8 mouse cellular contexts compared by ENCODE assay signal in the genomic region with DNA sequence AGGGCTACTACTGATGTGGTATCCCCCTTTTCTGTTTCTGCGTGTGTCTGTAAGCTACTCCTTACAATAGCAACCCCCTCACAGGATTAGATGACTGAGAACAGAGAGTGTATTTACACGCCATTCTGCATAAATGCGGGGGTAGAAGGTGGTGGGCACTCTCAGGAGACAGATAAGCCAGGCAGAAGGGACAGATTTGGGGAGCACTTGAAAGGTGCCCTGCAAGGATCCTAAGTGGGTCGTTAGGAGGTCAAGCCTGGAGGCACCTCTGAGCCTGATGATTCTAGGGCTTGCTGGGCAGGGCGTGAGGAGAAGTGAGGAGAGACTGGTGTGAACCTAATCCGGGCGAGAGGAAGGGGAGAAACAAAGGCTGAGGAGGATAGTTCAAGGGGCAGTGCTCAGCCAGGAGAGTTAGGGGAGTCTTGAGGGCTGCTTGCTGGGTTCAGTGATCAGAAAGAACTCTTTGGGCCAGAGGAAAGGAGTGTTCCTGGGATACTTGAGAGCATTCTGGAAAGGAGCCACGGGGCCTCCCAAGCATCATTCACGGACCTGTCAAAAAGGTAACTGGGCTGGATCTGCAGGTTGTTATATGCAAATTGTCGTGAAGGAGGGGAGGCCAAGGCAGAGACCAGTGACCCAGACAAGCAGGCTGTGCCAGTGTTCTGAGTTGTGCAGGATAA. TPM values are rescaled to one million over a fixed set of nuclear protein-coding genes. Genes with fewer than 3 reads are reported as not detected.
A peak's percentile ranks its signal among the peaks of the same experiment; 100 is the strongest.
DNase-seq lines count a peak whose midpoint lies in the region; ATAC-seq and TF ChIP-seq lines count a peak whose summit lies in the region.

No protein-coding gene starts in this region.

- H3K9ac ChIP-seq in heart, embryonic 14.5 days (ENCODE audit: low read length), result peak overlapping the region; percentile 85
- H3K9ac ChIP-seq in hindbrain, embryonic 16.5 days (ENCODE audit: low read depth, low read length), result peak overlapping the region; percentile 56

- H3K27me3 ChIP-seq in heart, embryonic 14.5 days (ENCODE audit: control insufficient read depth, insufficient read depth, low read length), result no peaks in the 10 kb centered on the region
- H3K27me3 ChIP-seq in hindbrain, embryonic 16.5 days (replicated peaks; ENCODE audit: control insufficient read depth, insufficient read depth, low read length), result no peaks in the 10 kb centered on the region

- no peak overlapping the region for H3K27ac ChIP-seq in heart, embryonic 14.5 days (replicated peaks in 1 of 2; ENCODE audit: control insufficient read depth in 1 of 2, insufficient read depth in 1 of 2, low read depth in 2 of 2, low read length in 2 of 2)
- no peak overlapping the region for H3K27ac ChIP-seq in cortical plate, adult 2 months (ENCODE audit: insufficient read depth, low read length)
- 0 out of 2 replicates have a peak overlapping the region, but pooled peaks have one; percentile 37 for H3K27ac ChIP-seq in hindbrain, embryonic 16.5 days (ENCODE audit: low read depth, low read length)

- H3K9me3 ChIP-seq in heart, embryonic 14.5 days (ENCODE audit: control insufficient read depth, low read length), result no peaks in the 10 kb centered on the region
- H3K9me3 ChIP-seq in hindbrain, embryonic 16.5 days (ENCODE audit: control insufficient read depth, low read length), result peaks cover 6% of the 10 kb centered on the region

- H3K36me3 ChIP-seq in heart, embryonic 14.5 days (ENCODE audit: control insufficient read depth, insufficient read depth, low read length), result peaks cover 32% of the 10 kb centered on the region
- H3K36me3 ChIP-seq in hindbrain, embryonic 16.5 days (ENCODE audit: control insufficient read depth, insufficient read depth, low read length), result peaks cover 27% of the 10 kb centered on the region

- peaks cover 8 to 9% of the 10 kb centered on the region in 2 experiments for H3K4me1 ChIP-seq in heart, embryonic 14.5 days (ENCODE audit: control insufficient read depth in 2 of 2, insufficient read depth in 2 of 2, low read length in 2 of 2)
- H3K4me1 ChIP-seq in cortical plate, adult 2 months (ENCODE audit: control insufficient read depth, insufficient read depth, low read length), result 0 out of 2 replicates have a peak, but pooled peaks cover 2% of the 10 kb centered on the region
- peaks cover 7% of the 10 kb centered on the region for H3K4me1 ChIP-seq in hindbrain, embryonic 16.5 days (ENCODE audit: control insufficient read depth, insufficient read depth, low read depth, low read length)

- no peak for ATAC-seq in heart, embryonic 14.5 days (ENCODE audit: insufficient number of reproducible peaks, insufficient read depth, low FRiP score, low read depth)
- ATAC-seq in hindbrain, embryonic 16.5 days, result peak; percentile 22

- peak overlapping the region; percentile 66 to 78 for H3K4me3 ChIP-seq in heart, embryonic 14.5 days (ENCODE audit: control insufficient read depth in 1 of 2, insufficient read depth in 1 of 2, low read depth in 1 of 2, low read length in 2 of 2)
- H3K4me3 ChIP-seq in cortical plate, adult 2 months (ENCODE audit: insufficient read depth, low read length), result peak overlapping the region; percentile 44
- peak overlapping the region; percentile 47 for H3K4me3 ChIP-seq in hindbrain, embryonic 16.5 days (ENCODE audit: low read length)

- no peak for TF ChIP-seq CTCF in cortical plate, adult 2 months (IDR thresholded peaks at IDR 0.05; ENCODE audit: extremely low read depth, insufficient read depth, low read length)

- no peak for DNase-seq in heart, adult 9 months (ENCODE audit: low spot score in 2 of 2)
- peak; percentile 63 to 76 for DNase-seq in lung, adult 18-20 months
- peak; percentile 25 for DNase-seq in ovary, postnatal 36 days (ENCODE audit: low spot score)
- DNase-seq in gastrocnemius, postnatal 25 days, result no peak
- DNase-seq in layer of hippocampus, postnatal 14 days (ENCODE audit: low spot score in 2 of 2), result no peak

- peak overlapping the region; percentile 73 for H3K4me2 ChIP-seq in heart, embryonic 14.5 days (ENCODE audit: low read length)
- peak overlapping the region; percentile 85 for H3K4me2 ChIP-seq in hindbrain, embryonic 16.5 days (ENCODE audit: low read length)

- WGBS in heart, embryonic 14.5 days, result 18% methylated on average over 10 of the region's 10 CpGs
- WGBS in hindbrain, embryonic 16.5 days, result 15% methylated on average over 10 of the region's 10 CpGs

- TF ChIP-seq POLR2A in cortical plate, adult 2 months (IDR thresholded peaks at IDR 0.05; ENCODE audit: extremely low read depth, insufficient read depth, low read length), result no peak

RNA-seq across cellular contexts. Expression of gene Ctu1, which starts 0.9 kb away (rescaled TPM):
- 3.4 and 4.9 TPM in 2 replicates for polyA plus RNA-seq in heart, embryonic 14.5 days (2014; fragmentation: Nextera tagmentation; extraction: Ambion mirVana)
- 8.1 and 8.6 TPM in 2 replicates for polyA plus RNA-seq in cortical plate, adult 2 months (2012; rRNA removed)
- 20.6 and 23.0 TPM in 2 replicates for polyA plus RNA-seq in hindbrain, embryonic 16.5 days (2015; fragmentation: Nextera tagmentation; extraction: Ambion mirVana)
- 1 to 10 TPM; 2.1 to 2.3 TPM for total RNA-seq in gastrocnemius, postnatal 25 days (2021)
- 10 to 100 TPM in 1 of 2 experiments, 1 to 10 TPM in 1; 9.9 to 12.6 TPM for total RNA-seq in layer of hippocampus, postnatal 14 days (2021)

RNA-seq across cellular contexts. Expression of gene Siglece, which starts 12.8 kb away (rescaled TPM):
- polyA plus RNA-seq in heart, embryonic 14.5 days (2014; fragmentation: Nextera tagmentation; extraction: Ambion mirVana), result 0.31 and 0.49 TPM in 2 replicates
- polyA plus RNA-seq in cortical plate, adult 2 months (2012; rRNA removed), result 1.1 and 1.6 TPM in 2 replicates
- polyA plus RNA-seq in hindbrain, embryonic 16.5 days (2015; fragmentation: Nextera tagmentation; extraction: Ambion mirVana), result 0.31 and 0.41 TPM in 2 replicates
- under 1 TPM; 0.31 to 0.32 TPM for total RNA-seq in gastrocnemius, postnatal 25 days (2021)
- 1 to 10 TPM in 1 of 2 experiments, under 1 TPM in 1; 0.74 to 1.7 TPM for total RNA-seq in layer of hippocampus, postnatal 14 days (2021)

RNA-seq across cellular contexts. Expression of gene Klk14, which starts 17.5 kb away (rescaled TPM):
- polyA plus RNA-seq in heart, embryonic 14.5 days (2014; fragmentation: Nextera tagmentation; extraction: Ambion mirVana), result not detected in 2 replicates
- not detected in 2 replicates for polyA plus RNA-seq in cortical plate, adult 2 months (2012; rRNA removed)
- not detected in 2 replicates for polyA plus RNA-seq in hindbrain, embryonic 16.5 days (2015; fragmentation: Nextera tagmentation; extraction: Ambion mirVana)
- total RNA-seq in gastrocnemius, postnatal 25 days (2021), result not detected
- not detected for total RNA-seq in layer of hippocampus, postnatal 14 days (2021)

RNA-seq across cellular contexts. Expression of gene Ceacam18, which starts 38.2 kb away (rescaled TPM):
- not detected in 2 replicates for polyA plus RNA-seq in heart, embryonic 14.5 days (2014; fragmentation: Nextera tagmentation; extraction: Ambion mirVana)
- 0.04 TPM in 1 of 2 replicates, not detected in the other for polyA plus RNA-seq in cortical plate, adult 2 months (2012; rRNA removed)
- 0.10 TPM in 1 of 2 replicates, not detected in the other for polyA plus RNA-seq in hindbrain, embryonic 16.5 days (2015; fragmentation: Nextera tagmentation; extraction: Ambion mirVana)
- not detected for total RNA-seq in gastrocnemius, postnatal 25 days (2021)
- total RNA-seq in layer of hippocampus, postnatal 14 days (2021), result under 1 TPM; 0.19 to 0.28 TPM

RNA-seq across cellular contexts. Expression of gene Klk13, which starts 39.6 kb away (rescaled TPM):
- polyA plus RNA-seq in heart, embryonic 14.5 days (2014; fragmentation: Nextera tagmentation; extraction: Ambion mirVana), result not detected in 2 replicates
- polyA plus RNA-seq in cortical plate, adult 2 months (2012; rRNA removed), result 0.04 TPM in 1 of 2 replicates, not detected in the other
- 0.16 TPM in 2 replicates for polyA plus RNA-seq in hindbrain, embryonic 16.5 days (2015; fragmentation: Nextera tagmentation; extraction: Ambion mirVana)
- total RNA-seq in gastrocnemius, postnatal 25 days (2021), result not detected
- total RNA-seq in layer of hippocampus, postnatal 14 days (2021), result not detected

Comparison
In these comparisons a context has a peak if more than half of its experiments do, and no peak if none do; other contexts are left out.
1. DNase-seq: peak in lung, adult 18-20 months (2 of 2) and ovary, postnatal 36 days (single experiment); none in heart, adult 9 months (0 of 2), gastrocnemius, postnatal 25 days (single experiment) and layer of hippocampus, postnatal 14 days (0 of 2).
2. Peak in every context shown above with its lines, with median percentiles within 50 percentile points of each other: H3K4me3 ChIP-seq.